Mouse (Mus musculus) v-Abl transformed pro-B cells (cell line): ENCODE results near the gene B3glct.

ENCODE experiments used
- in situ Hi-C, 2 experiments: fragments of 400-800 bp; cut with MboI; formaldehyde crosslinking; loops; one replicate each; pipeline ENCODE4 v1.15.1; 2025; ENCODE audit not compliant: unreplicated experiment in 2 of 2

The B3glct gene

GRCm38 (mm10) chr5:149661428-149661827 is 16.6 kb upstream of the B3glct start:
- in situ Hi-C loops = no loop called here

- in situ Hi-C loops = no loop called here
These were observed 15.1 kb upstream of the B3glct start for GRCm38 (mm10) chr5:149662980-149663379.

GRCm38 (mm10) chr5:149663417-149663816 is 14.6 kb upstream of the B3glct start:
- in situ Hi-C loops = no loop called here

GRCm38 (mm10) chr5:149677196-149677595 is 834 bp upstream of the B3glct start:
- in situ Hi-C loops = loop anchor here in 1 of 2 experiments (10.0 to 25.0 kb wide), 2 partner anchors 178 to 485 kb away; no protein-coding TSS in a partner anchor

- in situ Hi-C loops = loop anchor here in 1 of 2 experiments (10.0 to 25.0 kb wide), 2 partner anchors 176 to 483 kb away; no protein-coding TSS in a partner anchor
These were observed 939 bp downstream of the B3glct start for GRCm38 (mm10) chr5:149678990-149679348.

GRCm38 (mm10) chr5:149679362-149679761 is 1.3 kb downstream of the B3glct start:
- in situ Hi-C loops = loop anchor here in 1 of 2 experiments (10.0 to 25.0 kb wide), 2 partner anchors 175 to 483 kb away; no protein-coding TSS in a partner anchor

GRCm38 (mm10) chr5:149679886-149680285 is 1.9 kb downstream of the B3glct start:
- in situ Hi-C loops = loop anchor here in 1 of 2 experiments (10.0 to 25.0 kb wide), 2 partner anchors 175 to 482 kb away; no protein-coding TSS in a partner anchor

GRCm38 (mm10) chr5:149680946-149681345 is 2.9 kb downstream of the B3glct start:
- in situ Hi-C loops = loop anchor here in 1 of 2 experiments (25.0 kb wide), 1 partner anchor 481 kb away; no protein-coding TSS in a partner anchor

- in situ Hi-C loops = loop anchor here in 1 of 2 experiments (25.0 kb wide), 1 partner anchor 472 kb away; no protein-coding TSS in a partner anchor
These were observed 11.8 kb downstream of the B3glct start for GRCm38 (mm10) chr5:149689860-149690259.

GRCm38 (mm10) chr5:149692548-149692947 is 14.5 kb downstream of the B3glct start:
- in situ Hi-C loops = loop anchor here in 1 of 2 experiments (25.0 kb wide), 1 partner anchor 470 kb away; no protein-coding TSS in a partner anchor

- in situ Hi-C loops = loop anchor here in 1 of 2 experiments (25.0 kb wide), 1 partner anchor 469 kb away; no protein-coding TSS in a partner anchor
These were observed 15.2 kb downstream of the B3glct start for GRCm38 (mm10) chr5:149693200-149693599.

GRCm38 (mm10) chr5:149693968-149694367 is 15.9 kb downstream of the B3glct start:
- in situ Hi-C loops = loop anchor here in 1 of 2 experiments (25.0 kb wide), 1 partner anchor 468 kb away; no protein-coding TSS in a partner anchor

GRCm38 (mm10) chr5:149695077-149695750 is 17.2 kb downstream of the B3glct start:
- in situ Hi-C loops = loop anchor here in 1 of 2 experiments (25.0 kb wide), 1 partner anchor 467 kb away; no protein-coding TSS in a partner anchor

- in situ Hi-C loops = no loop called here
These were observed 24.7 kb downstream of the B3glct start for GRCm38 (mm10) chr5:149702770-149703169.

- in situ Hi-C loops = no loop called here
These were observed 33.5 kb downstream of the B3glct start for GRCm38 (mm10) chr5:149711545-149711944.

GRCm38 (mm10) chr5:149713170-149713774 is 35.2 kb downstream of the B3glct start:
- in situ Hi-C loops = no loop called here

- in situ Hi-C loops = no loop called here
These were observed 35.8 kb downstream of the B3glct start for GRCm38 (mm10) chr5:149713834-149714233.

GRCm38 (mm10) chr5:149715571-149716328 is 37.7 kb downstream of the B3glct start:
- in situ Hi-C loops = no loop called here

GRCm38 (mm10) chr5:149716329-149716690 is 38.3 kb downstream of the B3glct start:
- in situ Hi-C loops = no loop called here

GRCm38 (mm10) chr5:149731776-149732175 is 53.7 kb downstream of the B3glct start:
- in situ Hi-C loops = no loop called here

GRCm38 (mm10) chr5:149737210-149737609 is 59.2 kb downstream of the B3glct start:
- in situ Hi-C loops = no loop called here
